Mouse (Mus musculus) frontal cortex, adult (tissue): ENCODE measurements around the gene Sfi1.
"Not testable (repeated sequence)": the region's sequence is repeated elsewhere in the genome, so short reads cannot be mapped to it uniquely, and the experiment has no call there.

Experiments used
- ATAC-seq: cut with Nextera tagmentation; 2 replicates; pipeline ENCODE4 v1.9.2; 2017; ENCODE audit warnings: mild to moderate bottlenecking, moderate library complexity, mixed read lengths; ENCODE audit not compliant: low TSS enrichment

Sfi1 gene

GRCm38 (mm10) chr11:3145359-3146165 is 47.7 kb downstream of the Sfi1 start:
- ATAC-seq: not testable (repeated sequence)

- peak; percentile 2; the same call in 1 of the 2 replicates for ATAC-seq
Observed at GRCm38 (mm10) chr11:3143984-3144383, 49.3 kb downstream of the Sfi1 start.

- ATAC-seq: not testable (repeated sequence)
Observed at GRCm38 (mm10) chr11:3142413-3142812, 50.9 kb downstream of the Sfi1 start.

GRCm38 (mm10) chr11:3140967-3141535 is 52.2 kb downstream of the Sfi1 start:
- not testable (repeated sequence) for ATAC-seq

- not testable (repeated sequence) for ATAC-seq
Observed at GRCm38 (mm10) chr11:3138323-3138722, 54.9 kb downstream of the Sfi1 start.

GRCm38 (mm10) chr11:3137279-3137678 is 56.0 kb downstream of the Sfi1 start:
- ATAC-seq: not testable (repeated sequence)

- ATAC-seq: not testable (repeated sequence)
Observed at GRCm38 (mm10) chr11:3135956-3136355, 57.3 kb downstream of the Sfi1 start.

GRCm38 (mm10) chr11:3135391-3135790 is 57.9 kb downstream of the Sfi1 start:
- ATAC-seq: not testable (repeated sequence)

- ATAC-seq: not testable (repeated sequence)
Observed at GRCm38 (mm10) chr11:3133360-3133759, 59.9 kb downstream of the Sfi1 start.

- not testable (repeated sequence) for ATAC-seq
Observed at GRCm38 (mm10) chr11:3132957-3133356, 60.3 kb downstream of the Sfi1 start.

GRCm38 (mm10) chr11:3132001-3132400 is 61.3 kb downstream of the Sfi1 start:
- 0 out of 2 replicates have a peak, but pooled peaks have one; percentile 4 for ATAC-seq

- ATAC-seq: not testable (repeated sequence)
Observed at GRCm38 (mm10) chr11:3129852-3130251, 63.4 kb downstream of the Sfi1 start.

- ATAC-seq: not testable (repeated sequence)
Observed at GRCm38 (mm10) chr11:3129276-3129675, 64.0 kb downstream of the Sfi1 start.

- ATAC-seq: peak; percentile 4
Observed at GRCm38 (mm10) chr11:3127303-3127795, 65.9 kb downstream of the Sfi1 start.

- peak; percentile 26 for ATAC-seq
Observed at GRCm38 (mm10) chr11:3126478-3127302, 66.6 kb downstream of the Sfi1 start.

GRCm38 (mm10) chr11:3125922-3126321 is 67.3 kb downstream of the Sfi1 start:
- peak; percentile 22; the same call in 1 of the 2 replicates for ATAC-seq

GRCm38 (mm10) chr11:3124932-3125810 is 68.1 kb downstream of the Sfi1 start:
- ATAC-seq: not testable (repeated sequence)

GRCm38 (mm10) chr11:3114403-3114802 is 78.9 kb downstream of the Sfi1 start:
- no peak for ATAC-seq

GRCm38 (mm10) chr11:3106154-3106553 is 87.1 kb downstream of the Sfi1 start:
- no peak for ATAC-seq

- ATAC-seq: no peak
Observed at GRCm38 (mm10) chr11:3105261-3105731, 88.0 kb downstream of the Sfi1 start.
